Comparison of ENCODE assay signal across 28 mouse cellular contexts in genomic region chr2:19622041-19622440, GRCm38 (mm10). TPM values are rescaled to one million over a fixed set of nuclear protein-coding genes. Genes with fewer than 3 reads are reported as not detected.
A peak's percentile ranks its signal among the peaks of the same experiment; 100 is the strongest.
DNase-seq lines count a peak whose midpoint lies in the region; ATAC-seq and TF ChIP-seq lines count a peak whose summit lies in the region.
"Had no signal": no experiment of that assay in that cellular context is flagged by ENCODE, and none has a peak within 500 bp of the region (broad histone marks: within the 10 kb centered on the region; RNA-seq: fewer than 3 reads in every experiment).

No protein-coding gene starts in this region.

- H3K36me3 ChIP-seq in lung, postnatal 0 days (ENCODE audit: insufficient read depth, low read length), result no peaks in the 10 kb centered on the region
- no peaks in the 10 kb centered on the region for H3K36me3 ChIP-seq in thymus, adult 2 months (ENCODE audit: control insufficient read depth, insufficient read depth, low read length)
- H3K36me3 ChIP-seq in forebrain, embryonic 16.5 days (ENCODE audit: control insufficient read depth, insufficient read depth), result no peaks in the 10 kb centered on the region
- H3K36me3 ChIP-seq: forebrain, embryonic 10.5 days; G1E; hindbrain, embryonic 13.5 days; intestine, embryonic 15.5 days; limb, embryonic 15.5 days; midbrain, embryonic 15.5 days; neural tube, embryonic 13.5 days had no signal

- H3K27ac ChIP-seq in lung, postnatal 0 days (ENCODE audit: low read length), result no peak overlapping the region
- H3K27ac ChIP-seq in thymus, adult 2 months (ENCODE audit: control insufficient read depth, insufficient read depth, low read length), result peak overlapping the region; percentile 70; the same call in 1 of the 2 replicates
- no peak overlapping the region for H3K27ac ChIP-seq in forebrain, embryonic 16.5 days (ENCODE audit: low read length)
- H3K27ac ChIP-seq: forebrain, embryonic 10.5 days; hindbrain, embryonic 13.5 days; intestine, embryonic 15.5 days; limb, embryonic 15.5 days; liver, embryonic 14.5 days; midbrain, embryonic 15.5 days; neural tube, embryonic 13.5 days had no signal

- H3K4me1 ChIP-seq in lung, postnatal 0 days (ENCODE audit: insufficient read depth, low read depth, low read length), result no peaks in the 10 kb centered on the region
- H3K4me1 ChIP-seq in thymus, adult 2 months (replicated peaks; ENCODE audit: control insufficient read depth, insufficient read depth, low read length), result peaks cover 6% of the 10 kb centered on the region
- no peaks in the 10 kb centered on the region for H3K4me1 ChIP-seq in forebrain, embryonic 16.5 days (replicated peaks; ENCODE audit: control insufficient read depth, insufficient read depth, low read length)
- H3K4me1 ChIP-seq: forebrain, embryonic 10.5 days; hindbrain, embryonic 13.5 days; intestine, embryonic 15.5 days; limb, embryonic 15.5 days; midbrain, embryonic 15.5 days; neural tube, embryonic 13.5 days had no signal

- WGBS in lung, postnatal 0 days, result 88% methylated on average over 1 of the region's 1 CpGs
- 83% methylated on average over 1 of the region's 1 CpGs for WGBS in thymus, adult 2 months
- 78% methylated on average over 1 of the region's 1 CpGs for WGBS in forebrain, embryonic 16.5 days

- no peak overlapping the region for H3K9ac ChIP-seq in lung, postnatal 0 days (replicated peaks; ENCODE audit: low read depth)
- H3K9ac ChIP-seq in forebrain, embryonic 16.5 days (replicated peaks; ENCODE audit: low read depth, low read length), result no peak overlapping the region
- H3K9ac ChIP-seq: forebrain, postnatal 0 days; hindbrain, embryonic 13.5 days; intestine, embryonic 15.5 days; limb, embryonic 15.5 days; liver, embryonic 14.5 days; lung, embryonic 14.5 days; midbrain, embryonic 15.5 days; neural tube, embryonic 13.5 days had no signal

- H3K27me3 ChIP-seq in lung, postnatal 0 days (replicated peaks; ENCODE audit: insufficient read depth, low read length), result no peaks in the 10 kb centered on the region
- no peaks in the 10 kb centered on the region for H3K27me3 ChIP-seq in thymus, adult 2 months (ENCODE audit: control insufficient read depth, insufficient read depth, low read length)
- H3K27me3 ChIP-seq in forebrain, embryonic 16.5 days (replicated peaks; ENCODE audit: control insufficient read depth, insufficient read depth, low read length), result no peaks in the 10 kb centered on the region
- H3K27me3 ChIP-seq: hindbrain, embryonic 13.5 days; intestine, embryonic 15.5 days; limb, embryonic 15.5 days; midbrain, embryonic 15.5 days; neural tube, embryonic 13.5 days; Patski had no signal

- TF ChIP-seq POLR2A in thymus, adult 2 months (IDR thresholded peaks at IDR 0.05; ENCODE audit: control insufficient read depth, extremely low read depth, insufficient read depth, low read length, poor library complexity), result no peak

- H3K9me3 ChIP-seq in lung, postnatal 0 days (ENCODE audit: low read length), result no peaks in the 10 kb centered on the region
- H3K9me3 ChIP-seq in forebrain, embryonic 16.5 days (ENCODE audit: control insufficient read depth, low read length), result no peaks in the 10 kb centered on the region
- H3K9me3 ChIP-seq: G1E; hindbrain, embryonic 13.5 days; intestine, embryonic 15.5 days; limb, embryonic 15.5 days; midbrain, embryonic 15.5 days; neural tube, embryonic 13.5 days had no signal

- ATAC-seq in lung, postnatal 0 days, result no peak
- ATAC-seq in activated CD4-positive, CD25-positive, alpha-beta regulatory T cell, adult 4 months, result peak; percentile 85
- ATAC-seq in forebrain, embryonic 16.5 days, result no peak
- ATAC-seq: forebrain, postnatal 0 days; intestine, embryonic 15.5 days; midbrain, embryonic 15.5 days; Patski had no signal

- no peak for TF ChIP-seq EP300 in lung, postnatal 0 days (IDR thresholded peaks at IDR 0.05)

- peak; percentile 7 for DNase-seq in lung, postnatal 25 days (ENCODE audit: low spot score)
- no peak for DNase-seq in lung, postnatal 0 days (ENCODE audit: low spot score)
- peak; percentile 44 for DNase-seq in thymus, adult 2 months
- peak; percentile 44 for DNase-seq in thymus, postnatal 4 days
- no peak for DNase-seq in right cerebral cortex, adult 2 months (ENCODE audit: low spot score in 2 of 2)
- DNase-seq in layer of hippocampus, postnatal 25 days (ENCODE audit: extremely low spot score in 1 of 2, low spot score in 1 of 2), result no peak
- DNase-seq: adrenal gland, postnatal 25 days; cerebellum, adult 9-11 months; forebrain, postnatal 0 days; gastrocnemius, postnatal 36 days; heart, postnatal 36 days; kidney, adult 8-10 months; kidney, postnatal 10 days; left cerebral cortex, postnatal 4 days; lung, embryonic 14.5 days; lung, postnatal 4 days; right cerebral cortex, adult 18-20 months had no signal

- H3K4me2 ChIP-seq in lung, postnatal 0 days (replicated peaks; ENCODE audit: low read depth, low read length), result no peak overlapping the region
- H3K4me2 ChIP-seq in forebrain, embryonic 16.5 days (ENCODE audit: low read length), result no peak overlapping the region
- H3K4me2 ChIP-seq: hindbrain, embryonic 13.5 days; intestine, embryonic 15.5 days; limb, embryonic 15.5 days; lung, embryonic 14.5 days; midbrain, embryonic 15.5 days; neural tube, embryonic 13.5 days had no signal

- H3K4me3 ChIP-seq in lung, postnatal 0 days (ENCODE audit: low read depth, low read length), result no peak overlapping the region
- H3K4me3 ChIP-seq in thymus, adult 2 months (ENCODE audit: control insufficient read depth, insufficient read depth, low read length), result no peak overlapping the region
- no peak overlapping the region for H3K4me3 ChIP-seq in forebrain, embryonic 16.5 days (replicated peaks; ENCODE audit: low read length)
- H3K4me3 ChIP-seq: forebrain, embryonic 10.5 days; hindbrain, embryonic 13.5 days; intestine, embryonic 15.5 days; limb, embryonic 15.5 days; midbrain, embryonic 15.5 days; neural tube, embryonic 13.5 days had no signal

- TF ChIP-seq CTCF in lung, postnatal 0 days (IDR thresholded peaks at IDR 0.05), result no peak
- TF ChIP-seq CTCF in thymus, adult 2 months (IDR thresholded peaks at IDR 0.05; ENCODE audit: borderline replicate concordance, control insufficient read depth, extremely low read depth, insufficient read depth, low read length, poor library complexity), result no peak

RNA-seq across cellular contexts. Expression of gene Otud1, which starts 35.5 kb away (rescaled TPM):
- polyA plus RNA-seq in lung, postnatal 0 days (2015; fragmentation: Nextera tagmentation; extraction: Ambion mirVana), result 7.8 and 9.2 TPM in 2 replicates
- polyA plus RNA-seq in activated CD4-positive, CD25-positive, alpha-beta regulatory T cell, adult 4 months (2017; shearing (Covaris generic)), result under 1 TPM; 0.48 to 0.89 TPM
- 16.1 and 33.1 TPM in 2 replicates for polyA plus RNA-seq in thymus, adult 2 months (2012; rRNA removed)
- 10 to 100 TPM; 12.3 TPM for total RNA-seq in layer of hippocampus, postnatal 25 days (2021)
- 1.6 and 2.1 TPM in 2 replicates for polyA plus RNA-seq in forebrain, embryonic 16.5 days (2015; fragmentation: Nextera tagmentation; extraction: Ambion mirVana)
- polyA plus RNA-seq: G1E had no signal

Comparison
In these comparisons a context has a peak if more than half of its experiments do, and no peak if none do; other contexts are left out.
1. DNase-seq: peak in lung, postnatal 25 days (single experiment), thymus, adult 2 months (single experiment) and thymus, postnatal 4 days (single experiment); none in lung, postnatal 0 days (single experiment), right cerebral cortex, adult 2 months (0 of 2) and layer of hippocampus, postnatal 25 days (0 of 2).